Mouse (Mus musculus) CH12.LX (cell line): ENCODE measurements around the gene Tenm1. TPM values are rescaled to one million over a fixed set of nuclear protein-coding genes. Genes with fewer than 3 reads are reported as not detected.

Experiments used
- DNase-seq: peaks from one replicate; pipeline ENCODE4 v3.0.0-alpha.2; 2013; ENCODE audit errors: extremely low read depth
- H3K27ac ChIP-seq: 2 replicates; pipeline ENCODE4 v1.5.1; 2012; ENCODE audit warnings: low read depth, mild to moderate bottlenecking, control low read depth, moderate library complexity; ENCODE audit not compliant: insufficient read depth
- H3K27me3 ChIP-seq: replicated peaks from 2 replicates; pipeline ENCODE3; 2012; ENCODE audit warnings: inconsistent platforms
- H3K36me3 ChIP-seq, 2 experiments: replicated peaks in 1 of 2; 2 replicates each; pipeline versions ENCODE3 to v1.6.1; 2012; ENCODE audit warnings: inconsistent platforms in 1 of 2, low read length in 1 of 2, mild to moderate bottlenecking in 1 of 2, mixed read lengths in 1 of 2, moderate library complexity in 1 of 2; ENCODE audit not compliant: control insufficient read depth in 1 of 2, insufficient read depth in 1 of 2
- H3K4me1 ChIP-seq, 2 experiments: 2 replicates each; pipeline ENCODE4 v1.6.1; 2012; ENCODE audit warnings: inconsistent platforms in 1 of 2, moderate library complexity in 1 of 2; ENCODE audit not compliant: insufficient read depth in 2 of 2, control insufficient read depth in 1 of 2
- H3K4me2 ChIP-seq: 2 replicates; pipeline ENCODE4 v1.6.1; 2012; ENCODE audit warnings: low read depth, mild to moderate bottlenecking, control low read depth; ENCODE audit not compliant: poor library complexity, insufficient read depth, severe bottlenecking
- H3K4me3 ChIP-seq, 3 experiments: fragments of 150-350 bp in 1 of 3; sonication (generic) in 1 of 3; replicated peaks in 1 of 3; 2 replicates each; pipeline versions ENCODE3 to v1.5.1; 2011 to 2012; ENCODE audit warnings: low read depth in 2 of 3, low read length in 2 of 3, mild to moderate bottlenecking in 2 of 3, moderate library complexity in 2 of 3, control low read depth in 1 of 3, improper control_type of control experiment in 1 of 3, inconsistent platforms in 1 of 3, mixed read lengths in 1 of 3; ENCODE audit not compliant: poor library complexity in 1 of 3
- H3K79me2 ChIP-seq: replicated peaks from 2 replicates; pipeline ENCODE4 v1.6.1; 2012; ENCODE audit warnings: mild to moderate bottlenecking, moderate library complexity; ENCODE audit not compliant: control insufficient read depth, poor library complexity, insufficient read depth, severe bottlenecking; ENCODE audit errors: extremely low read depth
- H3K9ac ChIP-seq: 2 replicates; pipeline ENCODE4 v1.6.1; 2012; ENCODE audit warnings: low read depth, mild to moderate bottlenecking, control low read depth, moderate library complexity; ENCODE audit not compliant: insufficient read depth
- H3K9me3 ChIP-seq: replicated peaks from 2 replicates; pipeline ENCODE3; 2012; ENCODE audit warnings: low read length, inconsistent platforms, mixed read lengths
- BHLHE40 ChIP-seq: IDR thresholded peaks from 2 replicates; pipeline ENCODE4 v1.6.1; 2011; ENCODE audit warnings: mild to moderate bottlenecking, low read depth, low read length, improper control_type of control experiment
- CHD2 ChIP-seq: IDR thresholded peaks from 2 replicates; pipeline ENCODE4 v1.6.1; 2011; ENCODE audit warnings: low read length, improper control_type of control experiment
- CTCF ChIP-seq, 2 experiments: IDR thresholded peaks in 1 of 2; conservative IDR thresholded peaks in 1 of 2; 2 replicates each; pipeline ENCODE4 v1.5.1; 2011 to 2012; ENCODE audit warnings: low read depth in 2 of 2, low read length in 2 of 2, improper control_type of control experiment in 1 of 2, inconsistent platforms in 1 of 2, mild to moderate bottlenecking in 1 of 2, moderate library complexity in 1 of 2
- ELF1 ChIP-seq: IDR thresholded peaks from 2 replicates; pipeline ENCODE4 v1.6.1; 2014; ENCODE audit warnings: low read depth, mild to moderate bottlenecking, inconsistent platforms, low read length, improper control_type of control experiment
- EP300 ChIP-seq: IDR thresholded peaks from 2 replicates; pipeline ENCODE4 v1.6.1; 2011; ENCODE audit warnings: low read length, improper control_type of control experiment
- ETS1 ChIP-seq: conservative IDR thresholded peaks from 2 replicates; pipeline ENCODE4 v1.6.1; 2012; ENCODE audit warnings: low read depth, mild to moderate bottlenecking, inconsistent platforms, low read length, improper control_type of control experiment, moderate library complexity
- JUN ChIP-seq: IDR thresholded peaks from 2 replicates; pipeline ENCODE4 v1.6.1; 2011; ENCODE audit warnings: low read depth, mild to moderate bottlenecking, low read length, improper control_type of control experiment, moderate library complexity; ENCODE audit not compliant: insufficient read depth
- JUND ChIP-seq: conservative IDR thresholded peaks from 2 replicates; pipeline ENCODE4 v1.6.1; 2011; ENCODE audit warnings: low read depth, low read length, improper control_type of control experiment
- KAT2A ChIP-seq: IDR thresholded peaks from 2 replicates; pipeline ENCODE4 v1.6.1; 2012; ENCODE audit warnings: low read length, improper control_type of control experiment, inconsistent platforms; ENCODE audit not compliant: insufficient replicate concordance
- MAX ChIP-seq: IDR thresholded peaks from 2 replicates; pipeline ENCODE4 v1.6.1; 2011; ENCODE audit warnings: low read length, improper control_type of control experiment
- MXI1 ChIP-seq: IDR thresholded peaks from 2 replicates; pipeline ENCODE4 v1.6.1; 2011; ENCODE audit warnings: mild to moderate bottlenecking, low read depth, low read length, improper control_type of control experiment
- NRF1 ChIP-seq: IDR thresholded peaks from 2 replicates; pipeline ENCODE4 v1.6.1; 2014; ENCODE audit warnings: low read depth, mild to moderate bottlenecking, inconsistent platforms, low read length, improper control_type of control experiment, moderate library complexity
- PAX5 ChIP-seq: IDR thresholded peaks from 2 replicates; pipeline ENCODE4 v1.6.1; 2012; ENCODE audit warnings: low read length, inconsistent platforms, mixed read lengths
- POLR2AphosphoS2 ChIP-seq: IDR thresholded peaks from 2 replicates; pipeline ENCODE4 v1.6.1; 2011; ENCODE audit warnings: low read depth, low read length, improper control_type of control experiment
- RAD21 ChIP-seq: IDR thresholded peaks from 2 replicates; pipeline ENCODE4 v1.6.1; 2011; ENCODE audit warnings: low read depth, mild to moderate bottlenecking, low read length, improper control_type of control experiment, moderate library complexity
- RCOR1 ChIP-seq: conservative IDR thresholded peaks from 2 replicates; pipeline ENCODE4 v1.6.1; 2012; ENCODE audit warnings: low read depth, mild to moderate bottlenecking, inconsistent platforms, low read length, improper control_type of control experiment
- TBP ChIP-seq: conservative IDR thresholded peaks from 2 replicates; pipeline ENCODE4 v1.6.1; 2011; ENCODE audit warnings: low read depth, low read length, improper control_type of control experiment
- TCF12 ChIP-seq: IDR thresholded peaks from 2 replicates; pipeline ENCODE4 v1.6.1; 2014; ENCODE audit warnings: low read depth, mild to moderate bottlenecking, inconsistent platforms, low read length, improper control_type of control experiment
- UBTF ChIP-seq: IDR thresholded peaks from 2 replicates; pipeline ENCODE4 v1.6.1; 2012; ENCODE audit warnings: low read depth, mild to moderate bottlenecking, inconsistent platforms, low read length, improper control_type of control experiment, moderate library complexity
- USF2 ChIP-seq: conservative IDR thresholded peaks from 2 replicates; pipeline ENCODE4 v1.6.1; 2011; ENCODE audit warnings: low read depth, low read length, improper control_type of control experiment
- ZC3H11A ChIP-seq: IDR thresholded peaks from 2 replicates; pipeline ENCODE4 v1.6.1; 2012; ENCODE audit warnings: low read depth, mild to moderate bottlenecking, inconsistent platforms, low read length, improper control_type of control experiment
- ZKSCAN1 ChIP-seq: IDR thresholded peaks from 2 replicates; pipeline ENCODE4 v1.6.1; 2012; ENCODE audit warnings: low read depth, inconsistent platforms, low read length, improper control_type of control experiment, borderline replicate concordance
- ZNF384 ChIP-seq: IDR thresholded peaks from 2 replicates; pipeline ENCODE4 v1.6.1; 2012; ENCODE audit warnings: low read depth, low read length, improper control_type of control experiment, inconsistent platforms
- dilution Hi-C: fragments of 300-500 bp; cut with MboI; formaldehyde crosslinking; loops from 2 replicates; pipeline ENCODE4 v1.14.3; 2020; ENCODE audit warnings: low sequenced_read_pairs; ENCODE audit not compliant: extremely low pct_unique_long_range_greater_than_20kb, extremely low pct_ligation_motif_present
- in situ Hi-C: fragments of 300-500 bp; cut with MboI; formaldehyde crosslinking; loops from 3 replicates; pipeline ENCODE4 v1.14.3; 2019; ENCODE audit warnings: low sequenced_read_pairs, low pct_ligation_motif_present, low pct_unique_long_range_greater_than_20kb, mixed read lengths
- polyA plus RNA-seq: library from polyadenylated mRNA; unstranded; fragments of >175 nt; gene quantifications from 2 replicates; pipeline ENCODE4 v1.2.1, GENCODE M21; 2012; ENCODE audit warnings: low read depth; ENCODE audit not compliant: insufficient read length
- total RNA-seq, 2 experiments: library from RNA; depleted of rRNA; stranded (reverse); fragments of 300-350 nt in 1 of 2; fragments of >200 nt in 1 of 2; gene quantifications; 2 replicates each; pipeline ENCODE4 v1.2.3; 2012 to 2014

Gene Tenm1
- total and polyA plus RNA-seq, 3 experiments = 0.20 TPM; not detected in 2

- H3K4me2 ChIP-seq = no peak overlapping the region
- H3K9me3 ChIP-seq = no peaks in the 10 kb centered on the region
- H3K27ac ChIP-seq = no peak overlapping the region
- H3K79me2 ChIP-seq = no peaks in the 10 kb centered on the region
- no peak overlapping the region for H3K4me3 ChIP-seq
- H3K4me1 ChIP-seq = no peaks in the 10 kb centered on the region
- DNase-seq = no peak
- TF ChIP-seq RAD21 = no peak
- no peak for TF ChIP-seq ETS1
- no peak for TF ChIP-seq BHLHE40
- no peak for TF ChIP-seq USF2
- no peak for TF ChIP-seq TBP
- TF ChIP-seq UBTF = no peak
- no peak for TF ChIP-seq MAX
- TF ChIP-seq EP300 = no peak
- no peak for TF ChIP-seq POLR2AphosphoS2
- no peak for TF ChIP-seq PAX5
- no peak for TF ChIP-seq ELF1
- no peak for TF ChIP-seq RCOR1
- TF ChIP-seq KAT2A = no peak
- no peak for TF ChIP-seq CHD2
- no peak for TF ChIP-seq ZKSCAN1
- dilution Hi-C loops (no loop called here), in situ Hi-C loops (no loop called here)
- no peak overlapping the region for H3K9ac ChIP-seq
- no peaks in the 10 kb centered on the region for H3K36me3 ChIP-seq
- no peaks in the 10 kb centered on the region for H3K27me3 ChIP-seq
Measured at GRCm38 (mm10) chrX:43122001-43122400, 306.9 kb downstream of the Tenm1 start.

DNA sequence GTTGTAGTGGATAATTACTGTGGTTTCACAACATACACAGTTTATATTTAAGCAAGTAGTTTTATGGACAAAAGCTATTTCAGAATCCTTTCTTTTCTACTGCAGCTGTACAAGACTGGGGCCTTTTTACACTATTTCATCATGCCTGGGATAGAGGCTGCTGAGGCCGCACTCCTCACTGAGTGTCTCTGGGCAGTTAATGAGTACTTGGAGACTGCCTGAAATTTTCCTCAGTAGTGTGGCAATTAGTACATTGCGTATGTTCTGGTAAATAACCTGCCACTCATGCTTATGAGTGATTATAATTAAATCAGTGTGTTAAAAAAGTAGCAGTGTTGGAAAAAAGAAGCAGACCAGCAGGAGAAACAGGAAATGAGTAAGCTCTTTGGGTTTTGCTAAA lies 442.8 kb downstream of the Tenm1 start:
- H3K27me3 ChIP-seq = no peaks in the 10 kb centered on the region
- no peaks in the 10 kb centered on the region for H3K79me2 ChIP-seq
- no peaks in the 10 kb centered on the region for H3K9me3 ChIP-seq
- no peak for DNase-seq
- H3K9ac ChIP-seq = no peak overlapping the region
- no peak overlapping the region for H3K4me2 ChIP-seq
- H3K4me1 ChIP-seq = no peaks in the 10 kb centered on the region
- no peak overlapping the region for H3K4me3 ChIP-seq
- TF ChIP-seq TCF12 (no peak), JUND (no peak), ZNF384 (no peak), ELF1 (no peak), NRF1 (no peak), CTCF (conservative IDR thresholded peaks at IDR 0.05 in 1 of 2, IDR thresholded peaks at IDR 0.05 in 1 of 2; ENCODE audit: low read depth in 2 of 2, low read length in 2 of 2) (no peak), UBTF (no peak), ZC3H11A (no peak), MXI1 (no peak), USF2 (no peak), KAT2A (no peak), JUN (no peak)
- dilution Hi-C loops = no loop called here
- no peak overlapping the region for H3K27ac ChIP-seq
- no peaks in the 10 kb centered on the region for H3K36me3 ChIP-seq
- in situ Hi-C loops = no loop called here
